Mouse (Mus musculus) myocyte (in vitro differentiated cells): ENCODE measurements around the gene Zbtb24. TPM values are rescaled to one million over a fixed set of nuclear protein-coding genes. Genes with fewer than 3 reads are reported as not detected.

Experiments
- H3K27me3 ChIP-seq: one replicate; pipeline ENCODE4 v1.6.1; 2011; ENCODE audit not compliant: control insufficient read depth, insufficient read depth, insufficient read length
- H3K36me3 ChIP-seq: one replicate; pipeline ENCODE4 v1.6.1; 2011; ENCODE audit not compliant: control insufficient read depth, insufficient read depth
- H3K4me2 ChIP-seq: one replicate; pipeline ENCODE4 v1.6.1; 2011; ENCODE audit warnings: low read depth, control low read depth
- H3K4me3 ChIP-seq: one replicate; pipeline ENCODE4 v1.5.1; 2011; ENCODE audit warnings: mild to moderate bottlenecking, control low read depth, moderate library complexity
- H3K79me2 ChIP-seq: one replicate; pipeline ENCODE4 v1.6.1; 2011; ENCODE audit not compliant: control insufficient read depth, insufficient read depth
- H3ac ChIP-seq: one replicate; pipeline ENCODE4 v1.6.1; 2011; ENCODE audit not compliant: control insufficient read depth, insufficient read length
- CEBPB ChIP-seq: IDR thresholded peaks from 2 replicates; pipeline ENCODE4 v1.6.1; 2011; ENCODE audit warnings: mild to moderate bottlenecking, moderate library complexity; ENCODE audit not compliant: poor library complexity, insufficient read depth, severe bottlenecking
- E2F4 ChIP-seq: IDR thresholded peaks from one replicate; pipeline ENCODE4 v1.6.1; 2011; ENCODE audit warnings: mild to moderate bottlenecking, control low read depth, moderate library complexity; ENCODE audit not compliant: insufficient read depth
- MAX ChIP-seq: IDR thresholded peaks from one replicate; pipeline ENCODE4 v1.6.1; 2011; ENCODE audit warnings: low read depth, mild to moderate bottlenecking, control low read depth
- MYOD1 ChIP-seq, 3 experiments: IDR thresholded peaks; one replicate each; pipeline ENCODE4 v1.6.1; 2011; ENCODE audit warnings: control low read depth in 2 of 3, low read depth in 2 of 3, mild to moderate bottlenecking in 2 of 3, moderate library complexity in 1 of 3; ENCODE audit not compliant: insufficient read length in 2 of 3, control insufficient read depth in 1 of 3
- MYOG ChIP-seq, 3 experiments: IDR thresholded peaks; one replicate each; pipeline ENCODE4 v1.6.1; 2011; ENCODE audit warnings: control low read depth in 2 of 3, low read depth in 2 of 3, mild to moderate bottlenecking in 2 of 3; ENCODE audit not compliant: insufficient read length in 2 of 3, control insufficient read depth in 1 of 3, insufficient read depth in 1 of 3
- POLR2A ChIP-seq: IDR thresholded peaks from one replicate; pipeline ENCODE4 v1.6.1; 2011; ENCODE audit warnings: low read depth, mild to moderate bottlenecking, control low read depth, moderate library complexity; ENCODE audit not compliant: insufficient read length
- POLR2AphosphoS2 ChIP-seq: IDR thresholded peaks from one replicate; pipeline ENCODE4 v1.6.1; 2011; ENCODE audit warnings: low read depth, control low read depth; ENCODE audit not compliant: insufficient read length
- REST ChIP-seq: IDR thresholded peaks from one replicate; pipeline ENCODE4 v1.6.1; 2011; ENCODE audit warnings: mild to moderate bottlenecking, control low read depth, moderate library complexity; ENCODE audit not compliant: insufficient read depth, insufficient read length
- SRF ChIP-seq: IDR thresholded peaks from one replicate; pipeline ENCODE4 v1.6.1; 2011; ENCODE audit warnings: low read depth; ENCODE audit not compliant: control insufficient read depth, insufficient read length
- TCF12 ChIP-seq: IDR thresholded peaks from one replicate; pipeline ENCODE4 v1.6.1; 2011; ENCODE audit warnings: mild to moderate bottlenecking, control low read depth; ENCODE audit not compliant: poor library complexity, insufficient read depth, severe bottlenecking
- TCF3 ChIP-seq: IDR thresholded peaks from one replicate; pipeline ENCODE4 v1.6.1; 2011; ENCODE audit warnings: low read depth, control low read depth; ENCODE audit not compliant: insufficient read length
- USF1 ChIP-seq: IDR thresholded peaks from one replicate; pipeline ENCODE4 v1.6.1; 2011; ENCODE audit warnings: low read depth, mild to moderate bottlenecking, control low read depth, moderate library complexity
- polyA plus RNA-seq: library from polyadenylated mRNA; unstranded; fragments of >200 nt; fragmentation: generic; extraction: Trizol; gene quantifications from one replicate; pipeline ENCODE4 v1.2.1, GENCODE M21; 2012; ENCODE audit warnings: missing spikeins

Zbtb24 gene
- polyA plus RNA-seq, 1 experiment = 7.6 TPM

DNA sequence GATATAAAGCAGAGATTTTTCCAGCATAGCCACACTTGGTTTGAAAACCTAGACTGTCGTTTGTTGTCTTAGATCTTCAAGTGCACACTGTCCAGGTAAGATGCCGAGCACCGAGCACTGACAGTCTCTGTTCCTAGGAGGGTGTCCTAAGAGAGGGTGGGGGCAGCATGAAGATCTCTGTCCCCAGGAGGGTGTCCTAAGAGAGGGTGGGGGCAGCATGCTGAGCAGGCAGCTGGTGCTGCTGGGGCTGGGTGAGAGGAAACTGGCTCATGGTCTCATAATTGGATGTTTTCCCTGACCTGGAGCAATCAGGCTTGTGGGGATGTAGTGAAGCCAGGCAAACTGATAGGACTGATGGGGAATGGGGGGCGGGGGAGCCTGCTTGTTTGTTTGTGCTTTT, 9.8 kb downstream of the Zbtb24 start:
- Histone ChIP-seq H3K4me3 (no peak overlapping the region), H3K27me3 (no peaks in the 10 kb centered on the region), H3K4me2 (no peak overlapping the region), H3K36me3 (peaks cover 31% of the 10 kb centered on the region), H3K79me2 (no peaks in the 10 kb centered on the region), H3ac (no peak overlapping the region)
- TF ChIP-seq TCF3 = no peak
- no peak for TF ChIP-seq MAX
- no peak for TF ChIP-seq MYOD1 (IDR thresholded peaks at IDR 0.05; ENCODE audit: control insufficient read depth in 1 of 3, insufficient read length in 2 of 3, low read depth in 2 of 3)
- no peak for TF ChIP-seq POLR2A
- no peak for TF ChIP-seq E2F4
- no peak for TF ChIP-seq TCF12
- TF ChIP-seq USF1 = no peak
- TF ChIP-seq MYOG (IDR thresholded peaks at IDR 0.05; ENCODE audit: control insufficient read depth in 1 of 3, insufficient read depth in 1 of 3, insufficient read length in 2 of 3, low read depth in 2 of 3) = no peak
- TF ChIP-seq SRF = no peak
- TF ChIP-seq REST = no peak

DNA sequence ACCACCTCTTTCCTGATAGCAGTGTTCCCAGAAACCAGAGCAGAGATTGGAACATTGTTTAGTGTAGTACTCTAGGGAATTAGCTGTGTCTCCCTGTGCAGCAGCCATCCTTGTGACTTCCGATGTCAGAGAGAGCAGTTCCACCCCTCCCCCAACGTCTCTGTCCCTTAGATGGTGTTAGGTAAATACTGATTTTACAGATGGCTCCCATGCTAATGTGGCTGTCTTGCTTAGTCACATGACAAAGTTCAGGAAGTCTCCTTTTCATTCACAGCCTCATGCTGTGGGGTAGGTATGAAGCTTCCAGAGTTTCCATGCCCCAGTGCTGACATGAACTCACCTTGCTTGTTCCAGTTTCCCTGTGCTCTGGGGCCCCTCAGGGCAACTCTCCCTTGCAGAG, 10.3 kb downstream of the Zbtb24 start:
- H3K36me3 ChIP-seq = peaks cover 34% of the 10 kb centered on the region
- TF ChIP-seq E2F4 (no peak), MAX (no peak), TCF12 (no peak), SRF (no peak), USF1 (no peak), POLR2AphosphoS2 (no peak), MYOD1 (IDR thresholded peaks at IDR 0.05; ENCODE audit: control insufficient read depth in 1 of 3, insufficient read length in 2 of 3, low read depth in 2 of 3) (no peak), CEBPB (no peak), TCF3 (no peak), MYOG (IDR thresholded peaks at IDR 0.05; ENCODE audit: control insufficient read depth in 1 of 3, insufficient read depth in 1 of 3, insufficient read length in 2 of 3, low read depth in 2 of 3) (no peak), POLR2A (no peak), REST (no peak)
- H3ac ChIP-seq = no peak overlapping the region

DNA sequence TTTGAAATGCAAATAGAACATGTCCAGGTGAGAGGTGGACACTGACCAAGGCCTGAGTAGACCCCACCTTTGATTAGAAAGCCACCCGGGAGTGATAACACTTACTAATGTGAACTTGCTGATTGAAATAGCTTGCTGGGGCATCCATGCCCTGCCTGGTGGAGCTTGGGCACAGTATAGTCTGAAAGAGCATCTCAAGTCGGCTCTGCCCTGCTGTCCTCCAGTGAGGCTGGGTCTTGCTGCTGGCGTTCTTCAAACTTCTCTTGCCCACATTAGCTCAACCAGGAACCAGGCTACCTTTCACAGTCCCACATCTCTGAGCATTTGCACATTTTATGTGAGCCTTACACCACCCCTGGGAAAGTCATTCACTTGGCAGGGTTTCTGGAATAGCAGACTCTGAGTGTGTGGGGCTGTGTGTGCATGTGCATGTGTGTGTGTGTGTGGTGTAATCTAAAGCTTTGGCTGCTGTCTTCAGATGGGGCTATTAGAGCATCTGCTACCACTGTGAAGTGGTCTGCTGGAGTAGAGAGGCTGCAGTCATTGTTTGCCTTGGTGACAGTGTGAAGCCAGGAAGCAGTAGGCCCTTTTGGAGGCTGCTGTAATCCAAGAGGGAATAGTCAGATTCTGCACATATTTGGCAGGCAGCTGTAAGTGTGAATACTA, 11.0 kb downstream of the Zbtb24 start:
- Histone ChIP-seq H3K4me2 (no peak overlapping the region), H3K36me3 (peaks cover 32% of the 10 kb centered on the region)
- TF ChIP-seq MYOG (IDR thresholded peaks at IDR 0.05; ENCODE audit: control insufficient read depth in 1 of 3, insufficient read depth in 1 of 3, insufficient read length in 2 of 3, low read depth in 2 of 3) (no peak), MYOD1 (IDR thresholded peaks at IDR 0.05; ENCODE audit: control insufficient read depth in 1 of 3, insufficient read length in 2 of 3, low read depth in 2 of 3) (no peak), E2F4 (no peak), MAX (no peak), SRF (no peak), REST (no peak)

More for the DNA sequence above, 10.3 kb downstream of the Zbtb24 start:
- Histone ChIP-seq H3K4me2 (no peak overlapping the region), H3K27me3 (no peaks in the 10 kb centered on the region), H3K4me3 (no peak overlapping the region), H3K79me2 (no peaks in the 10 kb centered on the region)

DNA sequence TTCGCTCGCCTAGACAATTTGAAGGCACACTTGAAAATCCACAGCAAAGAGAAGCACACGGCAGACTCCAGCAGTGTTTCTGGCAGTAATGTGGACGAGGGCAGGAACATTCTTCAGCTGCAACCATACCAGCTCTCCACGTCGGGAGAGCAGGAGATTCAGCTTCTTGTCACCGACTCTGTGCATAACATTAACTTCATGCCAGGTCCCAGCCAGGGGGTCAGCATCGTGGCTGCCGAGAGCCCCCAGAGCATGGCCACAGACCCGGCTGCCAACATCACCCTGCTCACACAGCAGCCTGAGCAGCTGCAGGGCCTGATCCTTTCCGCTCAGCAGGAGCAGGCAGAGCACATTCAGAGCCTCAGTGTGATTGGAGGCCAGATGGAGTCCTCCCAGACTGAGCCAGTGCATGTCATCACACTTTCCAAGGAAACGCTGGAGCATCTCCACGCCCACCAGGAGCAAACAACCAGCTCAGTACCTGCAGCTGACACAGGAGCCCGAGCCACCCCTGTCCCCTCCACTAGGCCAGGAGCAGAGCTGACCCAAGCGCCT, 14.3 kb downstream of the Zbtb24 start:
- H3K36me3 ChIP-seq = peaks cover 21% of the 10 kb centered on the region
- H3K27me3 ChIP-seq = no peaks in the 10 kb centered on the region
- no peaks in the 10 kb centered on the region for H3K79me2 ChIP-seq
- no peak overlapping the region for H3K4me3 ChIP-seq
- no peak for TF ChIP-seq SRF
- no peak for TF ChIP-seq POLR2AphosphoS2
- no peak for TF ChIP-seq CEBPB
- TF ChIP-seq E2F4 = no peak
- no peak for TF ChIP-seq USF1
- no peak for TF ChIP-seq POLR2A
- TF ChIP-seq MYOG (IDR thresholded peaks at IDR 0.05; ENCODE audit: control insufficient read depth in 1 of 3, insufficient read depth in 1 of 3, insufficient read length in 2 of 3, low read depth in 2 of 3) = no peak
- no peak for TF ChIP-seq TCF12
- TF ChIP-seq MYOD1 (IDR thresholded peaks at IDR 0.05; ENCODE audit: control insufficient read depth in 1 of 3, insufficient read length in 2 of 3, low read depth in 2 of 3) = no peak
- TF ChIP-seq TCF3 = no peak
- no peak for TF ChIP-seq REST
- TF ChIP-seq MAX = no peak
- no peak overlapping the region for H3ac ChIP-seq
- H3K4me2 ChIP-seq = no peak overlapping the region

More for the DNA sequence above, 11.0 kb downstream of the Zbtb24 start:
- H3K27me3 ChIP-seq = no peaks in the 10 kb centered on the region
- H3ac ChIP-seq = no peak overlapping the region
- no peaks in the 10 kb centered on the region for H3K79me2 ChIP-seq
- H3K4me3 ChIP-seq = no peak overlapping the region

DNA sequence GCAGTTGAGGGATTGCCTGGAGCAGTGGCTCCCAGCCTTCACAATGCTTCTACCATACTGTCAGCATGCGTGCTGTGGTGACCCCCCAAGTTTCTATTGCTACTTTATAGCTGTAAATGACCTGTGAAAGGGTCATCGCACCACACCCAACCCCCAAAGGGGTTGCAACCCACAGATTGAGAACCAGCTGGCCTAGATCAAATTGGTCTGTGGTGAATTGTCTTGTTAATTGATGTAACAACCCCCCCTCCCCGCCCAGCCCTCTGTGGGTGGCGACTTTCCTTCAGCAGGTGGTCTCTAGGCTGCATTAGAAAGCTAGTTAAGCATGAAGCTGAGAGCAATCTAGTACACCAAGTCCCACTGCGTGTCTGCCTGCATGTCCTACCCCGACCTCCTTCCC, 17.1 kb downstream of the Zbtb24 start:
- peaks cover 15% of the 10 kb centered on the region for H3K36me3 ChIP-seq
- no peak overlapping the region for H3K4me3 ChIP-seq
- no peaks in the 10 kb centered on the region for H3K27me3 ChIP-seq
- no peak overlapping the region for H3K4me2 ChIP-seq
- no peak overlapping the region for H3ac ChIP-seq
- TF ChIP-seq CEBPB = no peak
- H3K79me2 ChIP-seq = no peaks in the 10 kb centered on the region
